Mouse (Mus musculus): Measurements from ENCODE around the gene Id4. TPM values are rescaled to one million over a fixed set of nuclear protein-coding genes. Genes with fewer than 3 reads are reported as not detected.

The Id4 gene
- total RNA-seq, 2 experiments from 2014 or later, result 33.7 to 37.8 TPM

DNA sequence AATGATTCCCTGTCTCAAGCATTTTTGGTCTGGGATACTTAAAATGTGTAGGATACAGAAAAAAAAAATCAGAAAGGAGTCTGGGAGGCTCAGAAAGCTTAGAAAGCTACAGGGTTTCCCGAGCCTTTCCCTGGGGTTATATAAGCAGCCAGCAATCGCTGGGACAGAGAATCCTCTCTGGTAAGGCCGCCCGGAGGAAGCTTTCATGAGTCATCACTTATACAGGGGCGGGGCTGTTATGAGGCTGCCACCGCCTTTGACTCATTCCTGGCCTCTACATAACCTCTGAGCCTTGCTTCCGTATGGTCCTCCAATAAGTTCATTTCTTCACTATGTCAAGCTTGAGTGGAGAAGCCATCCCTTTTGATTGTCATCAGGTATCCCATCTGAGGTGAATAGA, 53.5 kb downstream of the Id4 start:
- DNase-seq (ENCODE audit: low spot score in 2 of 2), result no peak
